Mouse (Mus musculus) intestine, postnatal 0 days (tissue): ENCODE data around the gene Mrps15. TPM values are rescaled to one million over a fixed set of nuclear protein-coding genes. Genes with fewer than 3 reads are reported as not detected.

ENCODE experiments used
- ATAC-seq: fragments of 200-750 bp; cut with Nextera tagmentation; 2 replicates; pipeline ENCODE4 v1.8.0; 2017; ENCODE audit warnings: mild to moderate bottlenecking, moderate TSS enrichment, moderate library complexity
- H3K27ac ChIP-seq: fragments of 300-500 bp; sonication (generic); 2 replicates; pipeline ENCODE4 v1.5.1; 2014; ENCODE audit warnings: mild to moderate bottlenecking, low read depth, low read length, moderate library complexity
- H3K27me3 ChIP-seq: fragments of 300-500 bp; sonication (generic); replicated peaks from 2 replicates; pipeline ENCODE4 v1.6.1; 2014; ENCODE audit warnings: low read length, mixed read lengths; ENCODE audit not compliant: control insufficient read depth, insufficient read depth
- H3K36me3 ChIP-seq: fragments of 300-500 bp; sonication (generic); 2 replicates; pipeline ENCODE4 v1.6.1; 2014; ENCODE audit warnings: mild to moderate bottlenecking, moderate library complexity; ENCODE audit not compliant: control insufficient read depth, insufficient read depth
- H3K4me1 ChIP-seq: fragments of 300-500 bp; sonication (generic); replicated peaks from 2 replicates; pipeline ENCODE4 v1.6.1; 2014; ENCODE audit warnings: antibody characterized with exemption, low read length, mixed read lengths; ENCODE audit not compliant: control insufficient read depth, insufficient read depth
- H3K4me2 ChIP-seq: fragments of 300-500 bp; sonication (generic); replicated peaks from 2 replicates; pipeline ENCODE4 v1.6.1; 2014; ENCODE audit warnings: low read depth, mild to moderate bottlenecking, moderate library complexity
- H3K4me3 ChIP-seq: fragments of 300-500 bp; sonication (generic); 2 replicates; pipeline ENCODE4 v1.5.1; 2014; ENCODE audit warnings: low read depth, low read length
- H3K9ac ChIP-seq: fragments of 300-500 bp; sonication (generic); 2 replicates; pipeline ENCODE4 v1.6.1; 2014; ENCODE audit warnings: mild to moderate bottlenecking, low read depth, low read length
- H3K9me3 ChIP-seq: fragments of 300-500 bp; sonication (generic); 2 replicates; pipeline ENCODE4 v1.6.1; 2016; ENCODE audit warnings: mixed run types; ENCODE audit not compliant: control insufficient read depth
- CTCF ChIP-seq: sonication (generic); IDR thresholded peaks from 2 replicates; pipeline ENCODE4 v1.5.1; 2016; ENCODE audit warnings: low read depth, mild to moderate bottlenecking, control low read depth, antibody characterized with exemption, moderate library complexity
- WGBS: fragments of 180-500 bp; shearing (Covaris S2); extraction: QIAGEN DNeasy Blood & Tissue Kit; methylation state at CpG from one replicate; pipeline ENCODE4 v1.1.7; 2014; 5-methylcytosine and 5-hydroxymethylcytosine counted together
- polyA plus RNA-seq: library from polyadenylated mRNA; unstranded; fragments of >200 nt; fragmentation: Nextera tagmentation; extraction: Ambion mirVana; gene quantifications from 2 replicates; pipeline ENCODE4 v1.2.1, GENCODE M21; 2015

The Mrps15 gene
- polyA plus RNA-seq, 1 experiment from 2014 or later: 91.5 TPM

- peak overlapping the region; percentile 89 for H3K27ac ChIP-seq
- WGBS: 2% methylated on average over 34 of the region's 34 CpGs
- TF ChIP-seq CTCF: no peak
- peak; percentile 34 for ATAC-seq
- H3K9ac ChIP-seq: peak overlapping the region; percentile 92
- H3K4me1 ChIP-seq: peaks cover 14% of the 10 kb centered on the region
- no peaks in the 10 kb centered on the region for H3K27me3 ChIP-seq
- H3K36me3 ChIP-seq: no peaks in the 10 kb centered on the region
- peak overlapping the region; percentile 71 for H3K4me2 ChIP-seq
- no peaks in the 10 kb centered on the region for H3K9me3 ChIP-seq
- peak overlapping the region; percentile 98 for H3K4me3 ChIP-seq
These were observed 57.7 kb downstream of the Mrps15 start for GRCm38 (mm10) chr4:126104261-126105075.

Other genes with a start within 250 kb of the Mrps15 start
- gene Csf3r, start 22.4 kb upstream of the Mrps15 start, polyA plus RNA-seq: 0.26 and 0.40 TPM in 2 replicates
- 2.7 and 3.5 TPM in 2 replicates for gene Oscp1, start 11.6 kb downstream of the Mrps15 start, polyA plus RNA-seq
- gene Lsm10, start 49.7 kb downstream of the Mrps15 start, polyA plus RNA-seq: 49.0 and 50.4 TPM in 2 replicates
- 14.5 and 14.6 TPM in 2 replicates for gene Stk40, start 57.0 kb downstream of the Mrps15 start, polyA plus RNA-seq
- gene Eva1b, start 100.8 kb downstream of the Mrps15 start, polyA plus RNA-seq: 28.9 and 29.0 TPM in 2 replicates
- gene Sh3d21, start 116.6 kb downstream of the Mrps15 start, polyA plus RNA-seq: 10.0 and 12.3 TPM in 2 replicates
- 56.7 and 67.5 TPM in 2 replicates for gene Thrap3, start 155.8 kb downstream of the Mrps15 start, polyA plus RNA-seq
- 11.7 and 12.2 TPM in 2 replicates for gene Map7d1, start 209.4 kb downstream of the Mrps15 start, polyA plus RNA-seq
- gene Trappc3, start 215.4 kb downstream of the Mrps15 start, polyA plus RNA-seq: 115 and 126 TPM in 2 replicates
- 1.5 and 2.2 TPM in 2 replicates for gene Col8a2, start 239.9 kb downstream of the Mrps15 start, polyA plus RNA-seq